Mouse (Mus musculus): ENCODE results near the gene Amigo1.

Amigo1 gene

GRCm38 (mm10) chr3:108180514-108180913 lies 5.6 kb upstream of the Amigo1 start:
- no peak for DNase-seq (ENCODE audit: low spot score in 2 of 2)

DNA sequence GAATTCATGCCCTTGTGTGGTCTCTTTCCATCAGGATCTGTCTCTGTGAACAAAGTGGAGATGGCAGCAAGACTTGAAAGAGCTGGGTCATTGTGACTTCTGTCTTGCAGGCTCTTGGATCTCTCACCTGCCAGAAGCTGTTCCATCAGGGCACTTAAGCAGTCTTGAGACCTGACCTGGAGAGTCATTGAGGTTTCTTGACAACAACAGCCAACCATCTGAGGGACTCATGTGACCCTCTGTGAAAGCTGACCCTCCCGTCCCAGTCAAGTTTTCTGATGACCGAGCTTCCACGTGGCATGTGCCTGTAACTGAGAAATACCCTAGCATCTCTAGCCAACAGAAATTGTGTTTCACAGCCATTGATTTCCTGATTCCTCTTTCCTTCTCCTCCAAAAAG lies 1.4 kb upstream of the Amigo1 start:
- no peak for DNase-seq (ENCODE audit: low spot score in 2 of 2)

DNA sequence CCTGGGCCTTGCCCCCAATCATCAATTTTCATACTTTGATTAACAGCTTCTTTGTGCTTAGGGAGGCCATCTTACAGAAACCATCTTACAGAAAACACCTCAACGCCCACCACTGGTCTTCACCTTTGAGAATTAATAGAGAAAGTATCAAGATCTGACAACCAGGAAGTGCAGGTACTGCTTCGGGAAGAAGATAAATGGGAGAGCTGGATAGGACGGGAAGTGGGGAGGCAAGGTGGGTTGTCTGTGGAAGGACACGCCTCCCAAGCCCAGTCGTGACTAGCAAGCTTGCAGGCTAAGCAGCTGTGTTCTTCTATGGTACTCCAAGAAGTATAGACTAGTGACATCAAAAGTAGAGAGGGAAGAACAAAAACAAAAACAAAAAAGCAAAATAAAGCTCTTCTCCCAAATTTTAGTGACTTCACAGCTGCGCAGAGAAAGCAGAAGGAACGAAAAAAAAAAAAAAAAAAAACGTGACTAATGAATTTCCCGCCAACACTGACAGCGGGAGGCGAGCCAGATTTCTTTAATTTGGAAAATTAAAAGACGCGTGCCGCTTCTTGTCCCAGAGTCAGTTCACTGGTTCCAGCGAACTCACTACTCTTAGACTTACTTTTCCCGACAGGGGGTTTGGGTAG lies 556 bp upstream of the Amigo1 start:
- no peak for DNase-seq (ENCODE audit: low spot score in 2 of 2)

DNA sequence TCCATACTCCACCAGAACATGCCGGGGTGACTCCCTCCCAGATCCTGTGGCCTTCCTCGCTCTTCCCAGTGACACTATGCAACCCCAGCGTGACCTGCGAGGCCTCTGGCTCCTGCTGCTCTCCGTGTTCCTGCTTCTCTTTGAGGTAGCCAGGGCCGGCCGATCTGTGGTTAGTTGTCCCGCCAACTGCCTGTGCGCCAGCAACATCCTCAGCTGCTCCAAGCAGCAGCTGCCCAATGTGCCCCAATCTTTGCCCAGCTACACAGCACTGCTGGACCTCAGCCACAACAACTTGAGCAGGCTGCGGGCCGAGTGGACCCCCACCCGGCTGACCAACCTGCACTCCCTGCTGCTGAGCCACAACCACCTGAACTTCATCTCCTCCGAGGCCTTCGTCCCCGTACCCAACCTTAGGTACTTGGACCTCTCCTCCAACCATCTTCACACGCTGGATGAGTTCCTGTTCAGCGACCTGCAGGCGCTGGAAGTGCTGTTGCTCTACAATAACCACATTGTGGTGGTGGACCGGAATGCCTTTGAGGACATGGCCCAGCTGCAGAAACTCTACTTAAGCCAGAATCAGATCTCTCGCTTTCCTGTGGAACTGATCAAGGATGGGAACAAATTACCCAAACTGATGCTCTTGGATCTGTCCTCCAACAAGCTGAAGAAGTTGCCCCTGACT lies 1.1 kb downstream of the Amigo1 start:
- DNase-seq (ENCODE audit: low spot score in 2 of 2): no peak

DNA sequence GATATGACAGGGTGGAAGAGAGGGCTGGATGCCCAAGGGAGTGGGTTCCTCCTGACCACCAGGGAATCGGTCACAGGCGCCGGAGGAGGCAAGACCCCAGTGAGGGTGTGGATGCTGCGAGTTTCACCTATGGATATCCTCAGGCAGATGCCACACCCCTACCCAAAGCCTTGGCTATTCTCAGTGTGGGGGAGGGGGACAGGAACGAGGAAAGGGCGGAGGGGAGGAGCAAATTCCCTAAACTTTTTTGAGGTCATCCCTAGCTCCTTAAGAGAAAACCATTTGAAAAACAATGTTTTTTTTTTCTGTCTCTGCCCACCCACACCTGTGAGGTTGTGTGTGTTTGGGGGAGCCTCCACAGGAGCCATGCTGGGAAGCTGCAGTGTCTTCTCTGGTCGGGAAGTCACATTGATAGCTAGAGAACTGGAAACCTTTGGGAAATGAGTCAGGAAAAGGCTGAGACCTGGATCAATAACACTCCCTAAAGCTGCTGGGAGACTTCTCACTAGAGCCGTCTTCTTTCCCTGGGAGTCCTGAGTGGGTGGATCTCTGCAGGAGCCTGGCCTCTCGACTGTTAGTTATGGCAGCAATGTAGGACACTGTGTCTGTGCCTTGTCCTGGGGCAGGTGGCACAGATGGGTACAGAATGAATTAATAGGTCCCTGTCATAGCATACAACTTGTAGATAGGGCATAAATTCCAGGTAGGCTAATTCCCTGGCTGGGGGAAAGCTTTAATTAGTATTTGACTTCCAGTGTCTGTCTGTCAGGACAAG lies 2.8 kb downstream of the Amigo1 start:
- no peak for DNase-seq (ENCODE audit: low spot score in 2 of 2)

DNA sequence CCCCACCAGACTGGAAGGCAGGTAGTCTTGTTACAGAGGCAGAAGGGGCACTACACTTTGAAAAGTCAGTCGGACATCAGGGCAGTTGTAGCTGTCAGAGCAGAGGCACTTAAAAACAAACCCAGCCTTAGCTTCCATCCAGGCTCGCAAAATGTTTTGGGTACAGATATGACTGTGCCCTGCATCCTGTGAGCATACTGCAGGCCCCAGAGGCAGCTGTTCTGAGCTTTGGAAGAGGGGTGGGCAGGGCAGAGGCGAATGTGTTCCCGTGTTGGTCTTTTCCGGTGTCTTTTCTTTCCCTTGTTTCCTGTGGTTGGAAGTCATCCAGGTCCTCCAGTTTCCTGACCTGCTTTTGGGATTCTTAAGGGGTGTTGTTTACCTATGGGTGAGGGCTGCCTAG lies 3.8 kb downstream of the Amigo1 start:
- DNase-seq (ENCODE audit: low spot score in 2 of 2): no peak

- DNase-seq (ENCODE audit: low spot score in 2 of 2): no peak
Observed at GRCm38 (mm10) chr3:108193686-108194085, 7.6 kb downstream of the Amigo1 start.

DNA sequence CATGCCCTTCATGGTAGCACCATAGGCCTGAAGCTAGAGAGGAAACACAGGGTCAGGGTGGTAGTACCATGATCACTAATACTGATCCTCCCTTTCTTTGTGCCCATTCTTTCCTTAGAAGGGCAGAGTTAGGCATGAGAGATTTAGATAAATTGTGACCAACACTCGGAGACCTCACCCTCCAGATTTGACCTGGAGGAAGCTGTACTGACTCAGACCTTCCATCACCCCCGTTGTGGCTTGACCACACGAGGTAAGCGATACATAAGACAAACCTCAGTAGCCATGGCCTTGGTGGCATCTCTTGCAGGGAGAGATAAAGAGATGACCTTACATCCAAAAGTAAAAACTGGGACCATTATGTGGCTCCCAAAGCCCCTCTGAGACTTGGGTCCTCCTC lies 9.2 kb downstream of the Amigo1 start:
- DNase-seq (ENCODE audit: low spot score in 2 of 2): no peak

- DNase-seq (ENCODE audit: low spot score in 2 of 2): no peak
Observed at GRCm38 (mm10) chr3:108195941-108196590, 9.9 kb downstream of the Amigo1 start.

DNA sequence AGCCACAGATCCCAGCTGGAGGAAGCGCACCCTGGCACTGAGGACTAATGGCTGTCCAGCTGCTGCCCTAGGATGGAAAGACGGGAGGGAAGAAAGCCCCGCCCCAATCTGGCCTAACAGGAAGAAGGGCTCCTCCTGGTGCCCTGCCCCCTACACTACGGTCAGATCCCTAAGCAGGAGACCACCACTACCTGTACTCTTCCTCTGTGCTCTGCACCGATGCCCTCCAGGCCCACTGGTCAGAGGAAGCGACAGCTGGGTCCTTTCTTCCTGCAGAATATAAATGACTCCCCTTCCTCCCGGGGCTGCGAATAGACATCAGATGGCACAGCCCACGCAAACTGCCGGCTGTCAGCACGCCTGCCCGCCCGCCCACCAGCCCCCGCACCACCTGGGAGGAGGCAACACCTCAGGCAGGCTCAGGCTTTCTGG lies 10.9 kb downstream of the Amigo1 start:
- no peak for DNase-seq (ENCODE audit: low spot score in 2 of 2)

DNA sequence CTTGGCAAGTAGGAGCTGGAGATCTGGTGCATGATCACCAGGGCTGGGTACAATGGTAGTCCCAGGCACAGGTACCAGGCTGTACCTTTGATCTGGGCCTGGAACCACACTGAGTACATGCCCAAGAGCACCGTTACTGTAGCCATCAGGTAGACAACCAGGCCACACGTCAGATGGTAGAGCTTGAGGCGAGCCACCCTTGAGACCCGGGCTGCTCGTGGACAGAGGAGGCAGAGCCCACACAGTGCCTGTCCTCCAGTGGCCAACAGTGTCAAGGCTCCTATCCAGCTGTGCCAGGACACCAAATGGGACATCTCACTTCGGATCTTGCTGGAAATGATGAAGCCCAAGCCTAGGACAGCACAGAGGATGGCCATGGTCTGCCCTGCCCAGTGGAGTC lies 13.1 kb downstream of the Amigo1 start:
- no peak for DNase-seq (ENCODE audit: low spot score in 2 of 2)

- peak; percentile 95 to 97 for DNase-seq (ENCODE audit: low spot score in 2 of 2)
Observed at GRCm38 (mm10) chr3:108200329-108201323, 14.5 kb downstream of the Amigo1 start, which contains the start of gene Cyb561d1. TSS of gene Cyb561d1 (minus strand) at chr3:108201212.

GRCm38 (mm10) chr3:108202506-108202905 lies 16.4 kb downstream of the Amigo1 start:
- DNase-seq (ENCODE audit: low spot score in 2 of 2): no peak

GRCm38 (mm10) chr3:108203212-108203611 lies 17.1 kb downstream of the Amigo1 start:
- no peak for DNase-seq (ENCODE audit: low spot score in 2 of 2)

- peak; percentile 81 to 95 for DNase-seq (ENCODE audit: low spot score in 2 of 2)
Observed at GRCm38 (mm10) chr3:108203621-108204325, 17.6 kb downstream of the Amigo1 start.

DNA sequence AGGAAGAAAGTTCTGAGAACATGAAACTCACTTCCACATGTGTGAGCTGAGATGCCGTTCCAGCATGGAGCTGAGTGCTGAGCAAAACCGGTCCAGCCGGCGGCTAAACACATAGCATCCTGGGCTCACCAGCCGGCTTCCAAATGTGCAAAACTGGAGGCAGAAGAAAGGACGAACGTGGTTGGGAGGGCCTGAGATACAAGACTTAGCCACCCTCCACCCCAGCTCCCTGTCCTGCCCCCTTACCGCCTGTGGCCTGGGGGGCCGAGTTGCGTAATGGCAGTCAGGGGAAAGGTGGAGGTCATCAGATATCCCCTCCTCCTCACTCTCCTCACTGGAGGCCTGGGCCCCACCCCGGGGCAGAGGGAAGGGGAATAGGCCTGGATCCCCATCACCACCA lies 18.3 kb downstream of the Amigo1 start:
- DNase-seq (ENCODE audit: low spot score in 2 of 2): no peak

- no peak for DNase-seq (ENCODE audit: low spot score in 2 of 2)
Observed at GRCm38 (mm10) chr3:108205601-108206000, 19.5 kb downstream of the Amigo1 start.

DNA sequence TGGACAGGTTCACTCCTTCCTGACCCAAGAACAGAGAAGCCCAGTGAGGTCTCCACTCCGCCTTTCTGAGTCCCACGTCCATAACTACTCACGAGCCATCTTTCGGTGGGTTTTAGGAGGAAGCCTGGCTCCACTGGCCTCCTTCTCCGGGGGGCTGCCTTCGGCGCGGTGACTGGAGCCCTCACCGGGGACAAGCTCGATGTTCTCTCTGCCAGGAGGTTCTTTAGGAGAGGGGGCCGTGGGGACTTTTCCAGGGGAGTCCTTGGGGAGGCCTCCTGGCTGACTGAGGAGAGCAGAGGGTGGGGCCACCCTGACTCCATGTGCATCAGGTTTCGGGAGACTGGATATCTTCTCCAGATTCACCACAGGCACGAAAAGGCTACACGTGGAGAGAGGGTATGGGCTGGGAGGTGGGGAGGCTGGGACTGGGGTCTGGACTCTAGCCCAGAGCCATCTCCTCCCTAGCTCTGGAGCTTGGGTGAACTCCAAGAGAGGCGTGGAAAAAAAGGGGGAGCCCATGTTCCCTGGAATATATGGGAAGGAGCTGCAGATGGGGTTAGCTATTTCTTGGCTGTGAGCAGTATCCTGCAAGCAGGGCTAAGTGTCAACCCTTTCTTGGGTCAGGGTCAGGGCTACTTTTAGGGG lies 20.7 kb downstream of the Amigo1 start:
- DNase-seq (ENCODE audit: low spot score in 2 of 2): no peak

DNA sequence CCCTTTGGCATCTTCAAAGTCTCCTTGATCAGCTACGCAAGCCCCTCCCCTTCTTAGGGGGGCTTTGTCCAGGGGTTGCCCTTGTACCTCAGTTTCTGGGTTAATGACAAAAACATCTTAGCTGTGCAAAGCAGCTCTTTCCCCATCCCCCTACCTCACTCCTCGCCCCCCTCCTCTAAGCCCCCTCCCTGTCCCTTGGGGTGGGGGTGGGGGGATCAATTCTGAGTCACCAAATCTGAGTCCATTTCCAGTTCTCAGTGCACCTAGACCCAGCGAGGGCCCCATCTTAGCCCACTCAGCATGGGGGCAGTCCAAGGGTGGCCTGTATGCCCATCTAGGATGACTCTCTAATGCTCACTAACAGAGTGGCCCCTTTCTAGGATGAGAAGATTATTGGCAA lies 22.9 kb downstream of the Amigo1 start:
- DNase-seq (ENCODE audit: low spot score in 2 of 2): no peak

GRCm38 (mm10) chr3:108209536-108209935 lies 23.4 kb downstream of the Amigo1 start:
- DNase-seq (ENCODE audit: low spot score in 2 of 2): no peak
